Mouse (Mus musculus): ENCODE data around the gene 2010005H15Rik.

DNA sequence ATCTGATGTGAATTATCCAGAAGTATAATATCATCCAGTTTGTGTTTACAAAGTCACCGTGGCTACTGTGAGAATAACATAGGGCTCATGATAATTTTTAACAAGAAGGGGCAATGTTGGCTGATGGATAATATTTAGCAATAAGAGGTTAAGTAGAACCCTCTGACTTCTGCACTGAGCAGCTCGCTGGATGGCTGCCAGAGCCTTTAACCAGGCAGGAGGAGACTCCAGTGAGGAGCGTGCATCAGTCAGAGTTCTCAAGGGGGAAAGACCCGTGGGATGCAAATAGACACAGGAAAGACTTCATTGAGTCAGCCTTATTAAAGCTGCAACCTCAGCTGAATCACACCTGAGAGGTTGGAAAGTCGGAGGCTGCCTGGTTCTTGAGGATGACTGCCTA, 17.4 kb upstream of the 2010005H15Rik start:
- TF ChIP-seq CTCF (IDR thresholded peaks at IDR 0.05; ENCODE audit: extremely low read depth, insufficient read length, insufficient replicate concordance, low read depth, low read length): no peak
- TF ChIP-seq POLR2A (IDR thresholded peaks at IDR 0.05; ENCODE audit: low read depth, low read length): no peak
